Mouse (Mus musculus) liver, adult 2 months (tissue): ENCODE measurements around the gene Trim7.

ENCODE experiments used
- CTCF ChIP-seq: fragments of 200-500 bp; IDR thresholded peaks from 2 replicates; pipeline ENCODE4 v1.5.1; 2011; ENCODE audit warnings: low read depth, low read length, control low read depth
- POLR2A ChIP-seq: fragments of 200-500 bp; IDR thresholded peaks from 2 replicates; pipeline ENCODE4 v1.6.1; 2011; ENCODE audit warnings: low read length, control low read depth; ENCODE audit not compliant: insufficient read depth; ENCODE audit errors: extremely low read depth

DNA sequence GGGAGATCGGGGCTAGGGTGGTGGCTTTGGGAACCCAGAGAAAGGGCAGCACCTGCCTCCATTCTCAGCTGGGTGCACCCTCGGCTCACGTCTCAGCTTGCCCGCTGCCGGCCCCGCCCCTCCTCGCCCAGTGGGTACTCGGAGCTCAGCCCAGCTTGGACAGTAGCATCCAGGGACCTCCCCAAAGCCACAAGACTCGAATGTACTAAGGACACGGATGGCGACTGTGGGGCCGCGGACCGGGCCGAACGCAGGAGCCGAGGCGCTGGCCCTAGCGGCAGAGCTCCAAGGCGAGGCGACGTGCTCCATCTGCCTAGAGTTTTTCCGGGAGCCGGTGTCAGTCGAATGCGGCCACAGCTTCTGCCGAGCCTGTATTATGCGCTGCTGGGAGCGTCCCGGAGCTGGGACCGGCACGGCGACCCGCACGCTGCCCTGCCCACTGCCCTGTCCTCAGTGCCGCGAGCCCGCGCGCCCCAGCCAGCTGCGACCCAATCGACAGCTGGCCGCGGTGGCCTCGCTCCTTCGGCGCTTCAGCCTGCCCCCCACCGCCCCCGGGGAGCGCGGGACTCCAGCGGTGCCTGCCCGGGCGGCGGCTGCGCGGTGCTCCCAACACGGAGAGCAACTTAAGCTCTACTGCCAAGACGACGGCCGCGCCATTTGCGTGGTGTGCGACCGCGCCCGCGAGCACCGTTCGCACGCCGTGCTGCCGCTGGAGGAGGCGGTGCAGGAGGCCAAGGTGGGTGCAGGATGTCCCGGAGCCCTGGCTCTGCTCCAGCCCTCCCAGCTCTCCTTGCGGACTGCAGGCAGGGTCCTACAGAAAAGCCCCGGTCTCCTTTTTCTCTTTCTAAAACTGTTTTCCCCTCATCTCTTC lies 11.6 kb downstream of the Trim7 start:
- no peak for TF ChIP-seq CTCF
- 0 out of 2 replicates have a peak, but pooled peaks have one; percentile 33 for TF ChIP-seq POLR2A
